Mouse (Mus musculus) T-helper 1 cell (primary cell): ENCODE measurements around the gene Crabp2.
"Not testable (repeated sequence)": the region's sequence is repeated elsewhere in the genome, so short reads cannot be mapped to it uniquely, and the experiment has no call there.

Experiments used
- in situ Hi-C: fragments of 300-600 bp; cut with MboI, MseI; formaldehyde crosslinking; loops from one replicate; pipeline ENCODE4 v1.15.1; 2025; ENCODE audit warnings: high pct_unique_total_duplicates

Gene Crabp2

GRCm38 (mm10) chr3:87948378-87949265, at the start of gene Crabp2:
Gene Crabp2, plus strand, starts transcription at chr3:87948666.
- in situ Hi-C loops: no loop called here

DNA sequence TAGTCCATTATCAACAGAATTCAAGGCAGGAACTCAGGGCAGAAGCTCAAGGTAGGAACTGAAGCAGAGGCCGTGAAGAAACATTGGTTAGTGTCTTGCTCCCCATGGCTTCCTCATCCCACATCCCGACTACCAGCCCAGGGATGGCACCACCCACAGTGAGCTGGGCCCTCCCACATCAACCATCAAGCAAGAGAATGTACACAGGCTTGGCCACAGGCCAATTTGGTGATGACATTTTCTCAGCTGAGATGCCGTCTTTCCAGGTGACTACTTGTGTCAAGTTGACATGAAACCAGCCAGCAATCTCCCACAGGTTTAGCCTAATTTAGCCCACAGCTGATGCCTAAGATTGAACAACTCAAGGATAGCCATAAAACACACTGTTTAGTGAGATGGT, 49.2 kb upstream of the Crabp2 start:
- in situ Hi-C loops: no loop called here

DNA sequence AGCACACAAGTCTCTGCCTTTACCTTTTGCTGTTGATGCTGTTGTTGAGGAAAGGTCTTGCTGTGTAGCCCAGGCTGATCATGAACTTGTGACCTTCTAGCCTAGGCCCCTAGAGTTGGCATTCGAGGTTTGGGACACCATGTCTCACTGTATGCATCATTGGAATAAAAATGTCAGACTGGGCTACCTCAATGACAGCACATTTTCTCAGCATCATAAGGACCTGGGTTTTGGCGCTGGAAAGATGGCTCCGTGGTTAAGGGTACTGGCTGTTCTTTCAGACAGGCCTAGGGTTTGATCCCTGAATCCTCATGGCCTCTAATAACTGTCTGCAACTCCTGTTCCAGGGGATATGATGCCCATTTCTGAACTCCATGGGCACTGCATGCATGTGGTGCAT, 48.7 kb upstream of the Crabp2 start:
- in situ Hi-C loops: no loop called here

DNA sequence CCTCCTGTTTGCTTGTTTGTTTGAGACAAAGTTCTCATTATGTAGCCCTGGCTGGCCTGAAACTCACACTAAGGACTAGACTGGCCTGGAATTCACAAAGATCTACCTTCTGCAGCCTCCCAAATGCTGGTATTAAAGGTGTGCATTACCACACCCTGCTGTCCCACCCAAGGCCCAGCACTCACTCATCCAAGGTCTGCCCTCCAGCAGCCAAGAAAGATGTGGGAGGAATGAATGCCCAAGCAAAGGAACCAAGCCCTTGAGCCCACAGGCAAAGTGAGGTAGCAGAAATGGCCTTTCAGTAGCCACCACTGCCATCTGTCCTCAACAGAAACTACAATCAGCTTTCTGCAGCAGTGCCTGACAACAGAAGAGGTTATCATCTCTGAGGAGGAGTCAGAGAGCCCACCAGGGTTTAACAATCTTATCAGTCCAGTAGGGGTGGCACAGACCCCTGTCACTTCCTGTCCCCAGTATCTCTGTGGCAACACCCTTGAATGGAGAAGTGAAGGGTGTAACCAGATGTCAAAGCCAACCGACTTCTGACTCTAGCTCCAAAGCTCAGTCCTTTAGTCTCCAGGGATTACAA, 47.3 kb upstream of the Crabp2 start:
- in situ Hi-C loops: no loop called here

DNA sequence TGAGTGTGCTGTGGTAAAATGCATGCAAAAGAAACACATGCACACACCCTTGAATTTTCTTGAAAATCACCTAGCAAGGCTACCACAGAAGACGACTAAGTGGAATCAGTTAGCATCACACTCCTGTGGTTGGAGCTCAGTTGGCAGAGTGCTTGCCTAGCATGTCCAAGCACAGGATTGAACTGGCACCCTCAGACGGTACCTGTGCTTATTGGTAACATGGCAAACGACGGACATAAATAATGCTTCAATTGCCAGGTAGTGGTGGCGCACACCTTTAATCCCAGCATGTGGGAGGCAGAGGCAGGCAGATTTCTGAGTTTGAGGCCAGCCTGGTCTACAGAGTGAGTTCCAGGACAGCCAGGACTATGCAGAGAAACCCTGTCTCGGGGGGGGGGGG, 46.5 kb upstream of the Crabp2 start:
- in situ Hi-C loops: not testable (repeated sequence)

DNA sequence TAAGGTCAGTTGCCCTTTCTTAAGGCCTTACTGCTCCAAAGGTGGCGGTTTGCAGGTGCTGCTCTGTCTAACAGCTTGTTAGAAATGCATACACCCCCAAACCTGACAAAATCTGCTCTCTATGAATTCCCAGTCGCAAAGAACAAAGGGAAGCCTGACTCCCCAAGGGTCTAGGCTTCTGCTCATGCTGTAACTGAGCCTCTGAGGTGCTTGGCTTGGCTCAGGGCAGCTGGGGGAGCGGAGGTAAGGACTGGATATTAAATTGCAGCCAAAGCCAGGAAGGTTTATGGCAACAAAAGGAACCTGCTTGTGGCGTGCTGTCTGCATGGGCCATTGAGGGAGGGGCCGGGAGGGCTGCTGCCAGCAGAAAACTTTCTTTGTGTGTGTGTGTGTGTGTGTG, 44.6 kb upstream of the Crabp2 start:
- in situ Hi-C loops: no loop called here

- in situ Hi-C loops: no loop called here
These were observed 42.5 kb upstream of the Crabp2 start, which contains the start of gene Hdgf for GRCm38 (mm10) chr3:87905880-87906485. Gene Hdgf, plus strand, starts transcription at chr3:87906321.

DNA sequence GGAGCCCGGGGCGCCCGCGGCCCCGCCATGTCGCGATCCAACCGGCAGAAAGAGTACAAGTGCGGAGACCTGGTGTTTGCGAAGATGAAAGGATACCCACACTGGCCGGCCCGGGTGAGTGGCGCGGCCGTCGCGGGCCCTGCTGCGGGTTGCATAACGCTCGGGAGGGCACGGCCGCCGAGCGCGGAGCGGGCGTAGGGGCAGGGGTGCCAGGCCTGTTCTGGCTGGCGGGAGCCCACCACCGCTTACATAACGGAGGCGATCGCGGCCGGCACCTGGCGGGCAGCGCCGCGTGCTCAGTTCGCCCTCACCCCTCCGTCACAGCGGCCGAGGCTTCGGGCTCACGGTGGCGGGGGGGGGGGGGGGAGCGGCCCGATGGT, 41.9 kb upstream of the Crabp2 start:
- in situ Hi-C loops: no loop called here

DNA sequence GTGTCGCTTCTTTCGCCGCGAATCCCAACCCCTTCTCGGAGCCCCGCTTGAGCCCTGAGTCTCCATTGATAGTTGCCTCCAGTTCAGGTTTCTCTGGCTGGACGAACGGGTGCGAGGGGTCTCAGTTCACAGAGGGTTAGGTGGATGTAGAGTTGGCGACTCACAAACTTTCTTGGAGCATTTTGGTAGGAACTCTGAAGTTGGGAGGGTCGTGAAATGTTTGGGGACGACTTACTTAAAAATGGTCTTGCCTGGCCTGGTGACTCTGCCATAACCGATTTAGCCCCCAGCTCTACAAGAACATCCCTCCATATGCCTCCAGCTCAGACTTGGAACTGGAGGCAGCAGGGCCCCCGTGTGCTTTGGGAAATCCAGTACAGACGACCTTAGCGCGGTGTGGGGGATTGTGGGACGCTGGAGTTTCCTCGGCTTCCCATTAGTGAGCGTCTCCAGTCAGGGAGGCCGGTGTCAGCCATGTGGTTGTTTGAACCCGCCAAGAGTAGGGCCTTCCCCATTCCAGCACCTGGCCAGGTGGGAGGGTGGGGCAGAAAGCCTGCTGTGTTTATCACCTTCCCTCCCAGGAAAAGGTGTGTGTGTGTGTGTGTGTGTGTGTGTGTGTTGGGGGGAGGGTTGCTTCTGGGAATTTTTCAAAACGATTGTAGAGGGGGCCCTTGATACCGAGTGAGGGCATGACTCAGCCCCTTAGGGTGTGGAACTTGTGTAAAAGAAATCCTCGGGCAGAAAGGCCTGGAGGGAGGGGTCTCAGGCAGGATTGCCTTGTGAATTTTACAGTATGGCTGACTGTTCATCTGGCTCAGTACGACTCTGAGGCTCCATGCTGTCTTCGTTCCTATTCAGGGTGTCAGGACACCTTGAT, 41.2 kb upstream of the Crabp2 start:
- in situ Hi-C loops: no loop called here

- in situ Hi-C loops: no loop called here
These were observed 40.6 kb upstream of the Crabp2 start for GRCm38 (mm10) chr3:87907906-87908305.

DNA sequence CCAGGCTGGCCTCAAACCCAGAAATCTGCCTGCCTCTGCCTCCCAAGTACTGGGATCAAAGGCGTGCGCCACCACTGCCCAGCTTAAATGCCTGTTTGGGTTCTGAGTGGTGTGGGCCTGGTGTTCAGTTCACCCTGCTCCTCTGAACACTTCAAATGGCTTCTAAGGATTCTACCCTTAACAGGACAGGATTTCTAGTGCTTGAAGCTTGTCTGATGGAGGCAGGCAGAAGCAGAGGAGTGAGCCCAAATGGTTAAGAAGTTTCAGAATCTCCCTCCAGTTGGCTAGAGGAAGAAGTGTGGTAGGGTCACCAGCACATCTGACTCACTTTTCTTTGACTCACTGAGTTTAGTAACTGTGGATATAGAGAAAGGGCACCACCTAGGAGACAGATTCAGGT, 39.1 kb upstream of the Crabp2 start:
- in situ Hi-C loops: no loop called here

DNA sequence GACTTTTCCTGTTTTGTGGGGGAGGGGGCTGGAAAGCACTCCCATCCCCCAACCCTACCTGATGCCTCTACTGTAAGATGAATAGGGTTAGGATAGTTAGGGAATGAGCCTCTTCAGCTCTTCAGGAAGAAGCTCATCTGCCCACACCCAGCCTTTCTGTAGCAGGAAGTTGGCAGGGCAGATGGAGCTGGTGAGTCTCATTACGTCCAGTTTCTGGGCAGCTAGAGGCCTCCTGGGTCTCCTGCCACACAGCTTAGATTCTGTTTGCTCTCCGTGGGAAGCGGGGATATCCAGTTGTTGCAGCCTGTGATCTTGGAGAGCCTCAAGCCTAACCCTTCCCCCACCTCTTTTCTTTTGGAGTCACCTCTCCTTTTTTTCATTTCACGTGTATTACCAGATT, 38.6 kb upstream of the Crabp2 start:
- in situ Hi-C loops: no loop called here

GRCm38 (mm10) chr3:87910573-87911141, 37.8 kb upstream of the Crabp2 start:
- in situ Hi-C loops: no loop called here

DNA sequence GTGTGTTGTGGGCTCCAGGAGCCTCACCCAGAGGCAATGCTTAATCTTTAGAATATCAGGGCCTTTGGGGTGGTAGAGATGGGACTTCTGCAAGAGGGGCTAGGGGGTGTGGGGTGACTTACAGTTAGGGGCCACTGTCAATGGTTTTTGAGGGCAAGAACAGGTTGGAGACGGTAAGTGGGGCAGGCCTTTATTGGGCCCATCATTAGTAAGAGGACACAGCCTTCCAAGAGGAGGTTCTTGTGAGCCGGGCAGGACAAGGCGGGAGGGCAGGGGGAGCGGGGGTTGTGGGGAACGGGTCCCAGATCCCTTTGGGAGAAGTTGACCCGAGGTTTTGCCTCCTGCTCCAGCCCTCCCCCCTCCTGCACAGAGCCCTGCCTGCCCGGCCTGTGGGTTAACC, 35.0 kb upstream of the Crabp2 start:
- in situ Hi-C loops: no loop called here

GRCm38 (mm10) chr3:87913891-87914290, 34.6 kb upstream of the Crabp2 start:
- in situ Hi-C loops: no loop called here

- in situ Hi-C loops: no loop called here
These were observed 31.5 kb upstream of the Crabp2 start for GRCm38 (mm10) chr3:87916990-87917389.

DNA sequence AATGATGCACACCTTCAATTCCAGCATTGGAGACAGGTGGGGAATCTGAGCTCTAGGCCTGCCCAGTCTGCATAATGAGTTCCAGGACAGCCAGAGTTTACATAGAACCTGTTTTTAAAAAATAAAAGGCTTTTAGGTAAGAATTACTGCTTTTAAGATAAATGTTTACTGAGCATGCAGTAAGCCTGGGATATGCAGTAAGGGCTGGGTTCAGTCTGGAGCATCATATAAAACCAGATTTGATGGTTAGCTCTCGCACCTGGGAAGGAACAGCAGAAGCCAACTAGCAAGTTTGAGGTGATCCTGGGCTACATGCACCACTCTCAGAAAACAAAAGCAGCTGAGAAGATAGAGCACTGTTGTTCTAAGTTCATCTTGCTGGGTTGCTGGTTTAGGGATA, 29.9 kb upstream of the Crabp2 start:
- in situ Hi-C loops: no loop called here

DNA sequence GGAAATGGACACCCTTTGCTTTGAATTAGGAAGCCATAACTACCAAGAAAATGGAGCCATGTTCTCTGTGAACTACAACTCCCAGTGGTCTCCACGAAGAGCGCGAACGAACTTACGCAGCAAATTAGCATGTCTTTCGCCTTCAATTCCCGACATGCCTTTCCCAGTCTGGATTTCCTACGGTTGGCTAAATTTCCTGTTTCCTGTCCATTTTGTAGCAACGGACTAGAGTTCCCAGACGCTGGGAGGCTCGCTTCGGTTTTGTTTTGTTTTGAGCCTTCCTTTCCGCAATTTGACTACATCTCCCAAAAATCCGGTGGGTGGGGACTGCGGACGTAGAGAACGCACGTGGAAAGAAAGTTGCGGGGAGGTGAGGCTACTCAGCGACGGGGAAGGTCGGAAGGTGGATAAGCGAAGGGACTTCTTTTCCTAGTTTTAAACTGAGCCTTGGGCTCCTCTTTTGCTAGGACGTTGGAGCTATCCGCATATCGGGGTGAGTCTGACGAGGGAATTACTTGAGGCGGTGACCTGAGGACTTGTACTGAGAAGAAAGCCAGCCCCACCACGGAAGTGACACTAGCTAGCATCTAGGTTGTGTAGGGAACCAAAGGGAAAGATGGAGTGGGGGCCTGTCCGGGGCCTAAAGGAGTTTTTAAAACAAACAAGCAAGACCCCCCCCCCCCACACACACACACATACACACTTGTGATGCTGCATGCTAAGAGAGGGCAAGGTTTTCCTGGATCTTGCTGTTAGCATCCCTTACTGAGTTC, 28.9 kb upstream of the Crabp2 start, which contains the start of gene Mrpl24:
Gene Mrpl24 (plus strand): TSS at position 171 of the 773 bp plus-strand sequence.
- in situ Hi-C loops: no loop called here

DNA sequence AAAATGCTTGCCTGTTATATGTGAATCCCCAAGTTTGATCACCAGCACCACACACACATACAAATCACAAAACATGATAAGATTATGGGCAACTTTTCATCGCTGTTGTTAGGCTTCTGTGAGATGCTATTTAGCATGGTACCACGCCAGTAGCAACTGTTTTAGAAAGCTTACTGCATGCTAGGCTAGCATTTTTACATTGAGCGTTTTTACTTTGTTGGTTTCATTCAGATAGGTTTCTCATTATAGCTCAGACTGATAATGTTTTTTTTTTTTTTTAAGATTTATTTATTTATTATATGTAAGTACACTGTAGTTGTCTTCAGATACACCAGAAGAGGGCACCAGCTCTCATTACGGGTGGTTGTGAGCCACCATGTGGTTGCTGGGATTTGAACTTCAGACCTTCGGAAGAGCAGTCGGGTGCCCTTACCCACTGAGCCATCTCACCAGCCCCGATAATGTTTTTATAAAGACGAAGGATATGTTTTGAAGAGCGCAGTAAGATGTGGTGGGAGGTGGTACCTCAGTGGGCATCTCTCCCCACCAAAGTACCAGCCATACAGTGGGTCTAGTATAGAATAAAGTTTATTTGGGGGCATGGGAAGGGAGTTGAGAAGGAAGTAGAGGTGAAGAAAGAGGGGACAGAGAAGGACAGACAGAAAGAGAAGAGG, 28.1 kb upstream of the Crabp2 start:
- in situ Hi-C loops: no loop called here

DNA sequence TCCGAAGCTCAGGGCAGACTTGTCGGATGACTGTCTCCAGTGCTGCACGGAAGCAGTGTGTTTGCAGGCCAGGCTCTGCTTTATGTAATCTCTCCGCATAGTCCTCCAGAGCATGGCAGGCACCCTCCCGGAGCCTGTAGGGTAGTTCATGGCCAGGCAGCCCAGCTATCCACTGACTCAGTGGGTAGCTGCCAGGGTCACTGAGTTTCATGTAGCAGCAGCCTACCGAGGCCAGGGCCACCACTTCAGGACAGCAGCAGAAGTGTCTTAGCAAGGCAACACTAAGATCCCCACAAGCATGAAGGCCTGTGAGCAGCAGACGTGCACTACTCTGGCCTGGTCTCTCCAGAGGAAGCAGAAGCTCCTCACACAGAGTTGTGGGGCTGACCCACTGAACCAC, 23.5 kb upstream of the Crabp2 start:
- in situ Hi-C loops: no loop called here
